Mouse (Mus musculus) lung, postnatal 0 days (tissue): ENCODE measurements around the gene Shroom3. TPM values are rescaled to one million over a fixed set of nuclear protein-coding genes. Genes with fewer than 3 reads are reported as not detected.
A peak's percentile ranks its signal among the peaks of the same experiment; 100 is the strongest.

Experiments used
- ATAC-seq: fragments of 200-750 bp; cut with Nextera tagmentation; 2 replicates; pipeline ENCODE4 v1.8.0; 2017; ENCODE audit warnings: moderate library complexity
- DNase-seq: peaks from one replicate; pipeline ENCODE4 v3.0.0-alpha.2; 2016; ENCODE audit warnings: low spot score
- H3K27ac ChIP-seq: fragments of 300-500 bp; sonication (generic); 2 replicates; pipeline ENCODE4 v1.5.1; 2014; ENCODE audit warnings: antibody characterized with exemption, mild to moderate bottlenecking, low read length, mixed read lengths
- H3K27me3 ChIP-seq: fragments of 300-500 bp; sonication (generic); replicated peaks from 2 replicates; pipeline ENCODE4 v1.6.1; 2014; ENCODE audit warnings: low read length, mixed read lengths; ENCODE audit not compliant: insufficient read depth
- H3K36me3 ChIP-seq: fragments of 300-500 bp; sonication (generic); 2 replicates; pipeline ENCODE4 v1.6.1; 2014; ENCODE audit warnings: low read length, mixed read lengths; ENCODE audit not compliant: insufficient read depth
- H3K4me1 ChIP-seq: fragments of 300-500 bp; sonication (generic); 2 replicates; pipeline ENCODE4 v1.6.1; 2014; ENCODE audit warnings: antibody characterized with exemption, low read depth, low read length, mixed read lengths; ENCODE audit not compliant: insufficient read depth
- H3K4me2 ChIP-seq: fragments of 300-500 bp; sonication (generic); replicated peaks from 2 replicates; pipeline ENCODE4 v1.6.1; 2014; ENCODE audit warnings: low read depth, mild to moderate bottlenecking, low read length, moderate library complexity, mixed read lengths
- H3K4me3 ChIP-seq: fragments of 300-500 bp; sonication (generic); 2 replicates; pipeline ENCODE4 v1.5.1; 2014; ENCODE audit warnings: low read depth, low read length
- H3K9ac ChIP-seq: fragments of 300-500 bp; sonication (generic); replicated peaks from 2 replicates; pipeline ENCODE4 v1.6.1; 2014; ENCODE audit warnings: low read depth, mild to moderate bottlenecking
- H3K9me3 ChIP-seq: fragments of 300-500 bp; sonication (generic); 2 replicates; pipeline ENCODE4 v1.6.1; 2016; ENCODE audit warnings: low read length, mixed read lengths
- CTCF ChIP-seq: IDR thresholded peaks from 2 replicates; pipeline ENCODE4 v1.5.1; 2016; ENCODE audit warnings: antibody characterized with exemption, mild to moderate bottlenecking
- EP300 ChIP-seq: IDR thresholded peaks from 2 replicates; pipeline ENCODE4 v1.6.1; 2016; ENCODE audit warnings: antibody characterized with exemption, mild to moderate bottlenecking, control low read depth
- WGBS: fragments of 180-500 bp; shearing (Covaris S2); extraction: QIAGEN DNeasy Blood & Tissue Kit; methylation state at CpG from one replicate; pipeline ENCODE4 v1.1.7; 2014; 5-methylcytosine and 5-hydroxymethylcytosine counted together
- polyA plus RNA-seq: library from polyadenylated mRNA; unstranded; fragments of >200 nt; fragmentation: Nextera tagmentation; extraction: Ambion mirVana; gene quantifications from 2 replicates; pipeline ENCODE4 v1.2.1, GENCODE M21; 2015

Shroom3 gene
- polyA plus RNA-seq, 1 experiment from 2014 or later = 8.8 TPM

- TF ChIP-seq CTCF (no peak), EP300 (peak; percentile 61; the same call in 1 of the 2 replicates)
- DNase-seq (peak; percentile 93), ATAC-seq (peak; percentile 96)
- peak overlapping the region; percentile 16 for H3K9ac ChIP-seq
- H3K9me3 ChIP-seq = no peaks in the 10 kb centered on the region
- H3K27me3 ChIP-seq = no peaks in the 10 kb centered on the region
- H3K36me3 ChIP-seq = no peaks in the 10 kb centered on the region
- 20% methylated on average over 28 of the region's 28 CpGs for WGBS
- H3K27ac ChIP-seq = peak overlapping the region; percentile 75
- H3K4me2 ChIP-seq = peak overlapping the region; percentile 48
- H3K4me1 ChIP-seq = peaks cover 4% of the 10 kb centered on the region; the same call in 1 of the 2 replicates
- H3K4me3 ChIP-seq = peak overlapping the region; percentile 37
These were observed 125.5 kb downstream of the Shroom3 start for GRCm38 (mm10) chr5:92808503-92809415.

DNA sequence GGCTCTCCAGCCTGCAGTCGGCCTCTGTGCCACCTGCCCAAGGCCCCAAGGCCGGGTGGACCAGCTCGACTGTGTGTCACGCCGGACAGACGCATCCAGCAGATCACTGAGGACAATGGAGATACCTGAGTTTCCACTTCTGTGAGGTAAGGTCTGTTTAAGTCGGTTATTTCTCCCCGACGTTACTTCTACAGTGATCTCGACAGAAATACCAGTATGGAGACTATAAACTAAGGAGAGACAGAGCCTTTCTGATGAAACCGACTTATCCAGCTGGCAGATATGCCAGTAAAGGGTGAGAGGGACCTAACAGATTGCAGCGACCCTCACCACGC lies 126.1 kb downstream of the Shroom3 start:
- no peaks in the 10 kb centered on the region for H3K9me3 ChIP-seq
- no peak for TF ChIP-seq EP300
- no peak for DNase-seq
- no peaks in the 10 kb centered on the region for H3K27me3 ChIP-seq
- H3K36me3 ChIP-seq = no peaks in the 10 kb centered on the region
- H3K9ac ChIP-seq = peak overlapping the region; percentile 16
- ATAC-seq = no peak
- peaks cover 4% of the 10 kb centered on the region; the same call in 1 of the 2 replicates for H3K4me1 ChIP-seq
- peak overlapping the region; percentile 48 for H3K4me2 ChIP-seq
- H3K4me3 ChIP-seq = peak overlapping the region; percentile 37
- WGBS = 33% methylated on average over 13 of the region's 13 CpGs
- peak overlapping the region; percentile 75 for H3K27ac ChIP-seq

DNA sequence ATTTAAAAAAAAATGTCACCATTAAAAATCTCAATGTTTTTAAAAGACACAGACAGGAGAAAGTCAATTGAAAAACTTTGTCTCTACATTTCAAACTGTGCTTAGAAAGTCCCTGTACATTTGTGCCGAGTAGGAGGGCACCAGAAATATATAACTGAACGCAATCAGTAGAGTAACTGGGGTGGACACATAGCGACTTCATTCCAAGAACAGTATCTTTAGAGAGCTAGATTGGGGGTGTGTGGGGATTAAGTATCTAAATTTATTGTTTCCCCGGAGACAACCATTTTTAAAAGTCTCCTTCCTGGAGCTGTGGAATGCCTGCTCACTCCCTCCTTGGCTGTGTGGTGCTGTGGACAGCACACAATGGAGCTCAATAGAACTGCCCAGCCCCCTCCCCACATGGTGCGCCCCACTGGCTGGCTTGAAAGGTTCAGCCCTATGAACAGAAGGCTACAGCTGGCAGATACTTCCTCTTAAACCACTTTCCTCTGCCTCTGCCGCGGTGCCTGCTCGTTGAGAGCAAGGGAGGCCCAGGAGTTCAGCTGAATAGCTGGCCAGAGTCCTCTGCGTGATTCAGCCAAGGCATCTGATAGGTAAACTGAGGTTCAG lies 127.8 kb downstream of the Shroom3 start:
- H3K4me3 ChIP-seq = peak overlapping the region; percentile 24; the same call in 1 of the 2 replicates
- H3K9ac ChIP-seq = no peak overlapping the region
- TF ChIP-seq CTCF = no peak
- DNase-seq = peak; percentile 37
- H3K4me1 ChIP-seq = peaks cover 4% of the 10 kb centered on the region; the same call in 1 of the 2 replicates
- H3K36me3 ChIP-seq = no peaks in the 10 kb centered on the region
- no peaks in the 10 kb centered on the region for H3K27me3 ChIP-seq
- 15% methylated on average over 9 of the region's 9 CpGs for WGBS
- H3K9me3 ChIP-seq = no peaks in the 10 kb centered on the region
- peak overlapping the region; percentile 55 for H3K27ac ChIP-seq
- ATAC-seq = no peak
- peak overlapping the region; percentile 46 for H3K4me2 ChIP-seq

DNA sequence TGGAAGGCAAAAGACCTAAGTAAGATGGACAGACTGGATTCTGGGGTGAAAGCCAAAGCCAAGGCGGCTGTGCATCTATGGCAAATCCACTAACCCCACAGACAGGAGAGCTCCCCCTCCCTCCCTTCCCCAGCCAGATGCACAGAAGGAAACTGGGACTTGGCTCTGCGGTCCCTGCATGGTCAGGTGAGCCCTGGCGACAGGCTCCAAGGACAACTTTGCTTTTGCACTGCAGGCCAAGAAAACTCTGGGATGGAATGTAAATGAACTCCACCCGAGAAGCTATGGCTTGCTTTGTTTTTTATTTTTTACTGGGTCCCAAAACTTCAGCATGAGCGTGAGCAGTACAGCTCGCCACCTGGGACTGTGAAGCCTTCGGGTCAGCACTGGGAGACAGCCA lies 128.5 kb downstream of the Shroom3 start:
- no peak overlapping the region for H3K9ac ChIP-seq
- H3K4me2 ChIP-seq = peak overlapping the region; percentile 35; the same call in 1 of the 2 replicates
- ATAC-seq (no peak), DNase-seq (peak; percentile 31)
- 40% methylated on average over 7 of the region's 7 CpGs for WGBS
- H3K27ac ChIP-seq = peak overlapping the region; percentile 82
- no peak overlapping the region for H3K4me3 ChIP-seq
- no peaks in the 10 kb centered on the region for H3K27me3 ChIP-seq
- H3K9me3 ChIP-seq = no peaks in the 10 kb centered on the region
- H3K36me3 ChIP-seq = no peaks in the 10 kb centered on the region
- no peak for TF ChIP-seq EP300
- no peak for TF ChIP-seq CTCF
- H3K4me1 ChIP-seq = peaks cover 4% of the 10 kb centered on the region; the same call in 1 of the 2 replicates

DNA sequence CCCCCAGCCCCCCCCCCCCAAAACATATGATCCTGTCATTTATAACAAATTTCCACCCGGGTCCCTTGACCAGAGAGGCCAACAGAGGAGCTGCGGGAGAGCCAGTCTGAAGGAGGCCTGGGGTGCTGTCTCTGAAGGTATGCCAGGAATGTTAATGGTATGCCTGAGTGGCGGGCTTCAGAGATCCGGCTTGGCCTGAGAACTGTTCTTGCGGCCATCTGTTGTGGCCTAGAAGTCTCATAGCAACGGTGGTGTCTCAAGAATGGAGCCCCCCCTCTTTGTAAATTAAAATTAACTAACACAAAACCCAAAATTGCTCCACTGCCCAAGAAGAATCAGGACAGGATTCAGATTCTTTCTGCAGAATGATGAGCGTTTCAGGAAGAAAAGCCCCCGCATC lies 129.7 kb downstream of the Shroom3 start:
- peaks cover 4% of the 10 kb centered on the region; the same call in 1 of the 2 replicates for H3K4me1 ChIP-seq
- ATAC-seq (peak; percentile 44), DNase-seq (peak; percentile 91)
- WGBS = 21% methylated on average over 8 of the region's 8 CpGs
- no peaks in the 10 kb centered on the region for H3K27me3 ChIP-seq
- no peak overlapping the region for H3K9ac ChIP-seq
- H3K9me3 ChIP-seq = no peaks in the 10 kb centered on the region
- H3K4me2 ChIP-seq = peak overlapping the region; percentile 35; the same call in 1 of the 2 replicates
- no peaks in the 10 kb centered on the region for H3K36me3 ChIP-seq
- H3K4me3 ChIP-seq = no peak overlapping the region
- TF ChIP-seq EP300 (peak; percentile 90), CTCF (no peak)
- H3K27ac ChIP-seq = peak overlapping the region; percentile 82

- H3K36me3 ChIP-seq = no peaks in the 10 kb centered on the region
- H3K4me3 ChIP-seq = no peak overlapping the region
- 82% methylated on average over 5 of the region's 5 CpGs for WGBS
- no peaks in the 10 kb centered on the region for H3K9me3 ChIP-seq
- DNase-seq (no peak), ATAC-seq (no peak)
- H3K27ac ChIP-seq = peak overlapping the region; percentile 6; the same call in 1 of the 2 replicates
- H3K9ac ChIP-seq = no peak overlapping the region
- H3K27me3 ChIP-seq = no peaks in the 10 kb centered on the region
- TF ChIP-seq EP300 (no peak), CTCF (no peak)
- no peak overlapping the region for H3K4me2 ChIP-seq
- peaks cover 4% of the 10 kb centered on the region; the same call in 1 of the 2 replicates for H3K4me1 ChIP-seq
These were observed 130.3 kb downstream of the Shroom3 start for GRCm38 (mm10) chr5:92813562-92813961.
